Mouse (Mus musculus) right cerebral cortex, postnatal 36 days (tissue): ENCODE measurements at regions not wholly inside any gene's neighbourhood (a gene's known extent, or its start where the extent isn't known, plus 50 kb on each side); places are given as distances from the start of the nearest gene placed in this dataset.

Experiments
- DNase-seq, 2 experiments: peaks; one replicate each; pipeline ENCODE4 v3.0.0; 2022; ENCODE audit warnings: low spot score in 2 of 2, mixed read lengths in 1 of 2

GRCm38 (mm10) chr13:19888983-19889773, 65.1 kb upstream of the Gpr141 start:
- DNase-seq = no peak

- DNase-seq = no peak
Measured at GRCm38 (mm10) chr13:19883896-19884658, 60.0 kb upstream of the Gpr141 start.

GRCm38 (mm10) chr13:19882889-19883288, 58.8 kb upstream of the Gpr141 start:
- DNase-seq = no peak

- DNase-seq = no peak
Measured at GRCm38 (mm10) chr13:19881772-19882171, 57.7 kb upstream of the Gpr141 start.

- DNase-seq = no peak
Measured at GRCm38 (mm10) chr13:19874621-19875249, 50.7 kb upstream of the Gpr141 start.
